Mouse (Mus musculus): ENCODE data around the gene Calhm6.

DNA sequence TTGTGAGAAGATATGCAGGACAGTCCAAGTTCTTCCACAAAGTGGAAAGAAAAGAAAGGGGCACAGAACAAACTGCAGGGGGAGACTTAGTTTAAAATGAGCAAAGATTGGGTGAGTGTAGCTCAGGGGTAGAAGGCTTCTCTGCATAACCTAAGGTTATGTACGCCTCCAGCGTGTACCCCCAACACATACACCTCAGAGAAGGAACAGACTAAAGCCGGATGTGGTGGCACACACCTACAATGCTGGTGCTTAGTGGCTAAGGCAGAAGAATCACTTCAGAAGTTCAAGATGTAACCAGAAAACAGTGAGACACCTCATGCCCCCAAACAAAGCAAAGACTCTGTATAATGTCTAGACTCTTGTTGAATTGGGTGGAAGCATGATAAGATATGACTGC, 43.4 kb upstream of the Calhm6 start:
- TF ChIP-seq EP300 (IDR thresholded peaks at IDR 0.05; ENCODE audit: low read depth): no peak
- TF ChIP-seq CTCF (IDR thresholded peaks at IDR 0.05; ENCODE audit: low read depth): no peak

Measured in liver, postnatal 0 days (tissue).